Mouse (Mus musculus) embryonic fibroblast, embryonic 13.5 days (primary cell): ENCODE results near the gene Erc2.

ENCODE experiments used
- CTCF ChIP-seq: IDR thresholded peaks from 2 replicates; pipeline ENCODE4 v1.5.1; 2011; ENCODE audit warnings: mild to moderate bottlenecking, control low read depth, low read length, moderate library complexity, borderline replicate concordance; ENCODE audit not compliant: insufficient read depth
- POLR2A ChIP-seq: IDR thresholded peaks from 2 replicates; pipeline ENCODE4 v1.6.1; 2011; ENCODE audit warnings: low read depth, mild to moderate bottlenecking, control low read depth, low read length, moderate library complexity

DNA sequence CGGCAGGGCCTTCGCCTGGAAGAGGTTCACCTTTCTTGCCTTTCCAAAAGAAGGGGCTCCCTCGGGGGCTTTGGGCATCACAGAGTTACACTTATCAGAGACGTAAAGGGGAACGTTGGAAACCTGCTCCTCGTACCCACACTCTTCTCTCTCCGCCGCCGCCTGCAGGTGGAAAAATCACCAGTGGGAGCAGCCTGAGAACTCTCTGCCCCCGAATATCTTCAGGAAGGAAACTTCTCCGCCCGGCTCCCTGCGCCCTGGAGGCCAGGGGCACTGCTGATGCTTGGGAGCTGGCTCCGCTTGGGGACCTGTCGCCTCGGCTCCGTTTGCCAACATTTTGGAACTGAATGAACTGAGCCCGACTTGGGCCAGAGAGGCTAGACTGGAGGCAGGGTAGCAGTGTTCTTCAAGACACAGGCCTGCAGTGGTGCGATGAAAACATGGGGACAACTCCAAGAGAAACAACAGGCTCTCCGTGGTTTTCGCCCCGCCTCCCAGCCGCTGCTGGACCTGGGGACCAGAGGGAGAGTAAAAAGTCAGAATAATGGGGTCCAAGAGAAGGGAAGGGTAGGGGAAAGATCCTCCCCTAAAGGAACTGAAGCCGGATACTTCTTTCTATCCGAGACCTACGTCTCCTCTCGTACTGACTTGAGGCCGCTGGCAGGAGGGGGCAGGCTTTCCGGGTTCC, 888.3 kb downstream of the Erc2 start:
- TF ChIP-seq CTCF (no peak), POLR2A (peak; percentile 36; the same call in 1 of the 2 replicates)
